Mouse (Mus musculus) central nervous system, embryonic 11.5 days (tissue): ENCODE data around the gene Cyp2a5. TPM values are rescaled to one million over a fixed set of nuclear protein-coding genes. Genes with fewer than 3 reads are reported as not detected.

Experiments
- polyA plus RNA-seq: library from polyadenylated mRNA; depleted of rRNA; stranded (reverse); fragments of >200 nt; gene quantifications from 2 replicates; pipeline ENCODE4 v1.2.3, GENCODE M21; 2012; rRNA removed

The Cyp2a5 gene
- polyA plus RNA-seq: 0.30 TPM in 1 of 2 replicates, not detected in the other

GRCm38 (mm10) chr7:26835059-26835458 is at the start of gene Cyp2a5:
Gene Cyp2a5 (plus strand): TSS chr7:26835305.

GRCm38 (mm10) chr7:26808592-26808991 is 26.5 kb upstream of the Cyp2a5 start, which contains the start of gene Cyp2g1:
Gene Cyp2g1 (plus strand): TSS chr7:26808892.

Other genes starting within 250 kb of the Cyp2a5 start
- gene Vmn1r185, start 216.8 kb upstream of the Cyp2a5 start, polyA plus RNA-seq: not detected in 2 replicates
- not detected in 2 replicates for gene Cyp2b23, start 148.9 kb upstream of the Cyp2a5 start, polyA plus RNA-seq
- not detected in 2 replicates for gene Cyp2b19, start 78.2 kb upstream of the Cyp2a5 start, polyA plus RNA-seq
- gene Cyp2g1, start 26.4 kb upstream of the Cyp2a5 start, polyA plus RNA-seq: not detected in 2 replicates
- gene Cyp2a22, start 104.1 kb downstream of the Cyp2a5 start, polyA plus RNA-seq: not detected in 2 replicates
- 0.08 TPM in 1 of 2 replicates, not detected in the other for gene Cyp2a12, start 193.8 kb downstream of the Cyp2a5 start, polyA plus RNA-seq